Mouse (Mus musculus): ENCODE results near the gene Tgfbi. TPM values are rescaled to one million over a fixed set of nuclear protein-coding genes. Genes with fewer than 3 reads are reported as not detected.

The Tgfbi gene
- polyA plus RNA-seq, 1 experiment: 3.8 TPM

DNA sequence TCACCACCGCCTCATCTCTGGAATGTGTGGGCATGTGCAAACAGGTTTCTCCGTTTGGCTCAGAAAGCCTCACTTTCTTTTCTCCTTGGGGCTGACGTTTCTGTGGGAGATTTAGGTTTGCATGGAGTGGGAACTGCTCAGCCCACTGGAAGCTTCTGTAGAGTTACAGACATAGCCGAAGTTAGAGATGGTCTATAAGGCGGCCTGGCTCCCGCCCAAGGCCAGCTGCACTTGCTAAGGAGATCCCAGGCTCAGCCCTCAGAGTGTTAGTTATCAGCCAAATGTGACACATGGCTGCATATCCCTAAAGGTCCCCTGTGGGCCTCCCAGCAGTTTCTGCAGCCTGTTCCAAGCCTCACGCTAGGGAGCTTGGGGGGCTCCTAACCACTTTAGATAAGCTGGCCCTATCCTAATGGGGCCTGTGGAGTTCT is 15.3 kb upstream of the Tgfbi start:
- Histone ChIP-seq H3K4me1 (ENCODE audit: control insufficient read depth, insufficient read depth, low read length) (peaks cover 5% of the 10 kb centered on the region; the same call in 1 of the 2 replicates), H3K27ac (ENCODE audit: insufficient read depth, low read length) (no peak overlapping the region), H3K4me3 (ENCODE audit: insufficient read depth, low read length) (no peak overlapping the region)
- TF ChIP-seq CTCF (IDR thresholded peaks at IDR 0.05; ENCODE audit: extremely low read depth, insufficient read depth, low read length): no peak

GRCm38 (mm10) chr13:56595246-56595645 is 14.1 kb upstream of the Tgfbi start:
- H3K27ac ChIP-seq (ENCODE audit: insufficient read depth, low read length): no peak overlapping the region
- TF ChIP-seq CTCF (IDR thresholded peaks at IDR 0.05; ENCODE audit: extremely low read depth, insufficient read depth, low read length) (no peak), POLR2A (IDR thresholded peaks at IDR 0.05; ENCODE audit: extremely low read depth, insufficient read depth, low read length) (no peak)
- no peak overlapping the region for H3K4me3 ChIP-seq (ENCODE audit: insufficient read depth, low read length)
- peaks cover 5% of the 10 kb centered on the region; the same call in 1 of the 2 replicates for H3K4me1 ChIP-seq (ENCODE audit: control insufficient read depth, insufficient read depth, low read length)

DNA sequence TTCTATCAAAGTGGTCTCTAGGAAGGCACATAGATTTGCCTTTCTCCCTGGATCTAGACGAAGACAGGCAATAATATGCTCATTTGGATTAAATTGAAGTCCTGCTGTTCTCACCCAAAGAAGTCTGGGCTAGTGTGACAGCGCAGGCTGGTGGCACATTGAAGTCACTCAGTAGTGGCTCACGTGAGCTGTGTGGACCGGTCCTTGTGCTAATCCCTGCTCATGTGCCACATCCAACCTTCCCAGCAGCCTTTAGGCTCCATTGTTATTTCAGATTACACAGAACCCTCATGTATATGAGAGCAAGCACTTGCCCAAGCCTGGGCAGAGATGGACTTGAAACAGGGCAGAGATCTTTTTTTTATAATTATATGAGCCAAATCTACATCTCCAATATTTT is 12.0 kb upstream of the Tgfbi start:
- H3K4me3 ChIP-seq (ENCODE audit: insufficient read depth, low read length): no peak overlapping the region
- peaks cover 5% of the 10 kb centered on the region; the same call in 1 of the 2 replicates for H3K4me1 ChIP-seq (ENCODE audit: control insufficient read depth, insufficient read depth, low read length)
- no peak overlapping the region for H3K27ac ChIP-seq (ENCODE audit: insufficient read depth, low read length)
- TF ChIP-seq CTCF (IDR thresholded peaks at IDR 0.05; ENCODE audit: extremely low read depth, insufficient read depth, low read length) (no peak), POLR2A (IDR thresholded peaks at IDR 0.05; ENCODE audit: extremely low read depth, insufficient read depth, low read length) (no peak)

DNA sequence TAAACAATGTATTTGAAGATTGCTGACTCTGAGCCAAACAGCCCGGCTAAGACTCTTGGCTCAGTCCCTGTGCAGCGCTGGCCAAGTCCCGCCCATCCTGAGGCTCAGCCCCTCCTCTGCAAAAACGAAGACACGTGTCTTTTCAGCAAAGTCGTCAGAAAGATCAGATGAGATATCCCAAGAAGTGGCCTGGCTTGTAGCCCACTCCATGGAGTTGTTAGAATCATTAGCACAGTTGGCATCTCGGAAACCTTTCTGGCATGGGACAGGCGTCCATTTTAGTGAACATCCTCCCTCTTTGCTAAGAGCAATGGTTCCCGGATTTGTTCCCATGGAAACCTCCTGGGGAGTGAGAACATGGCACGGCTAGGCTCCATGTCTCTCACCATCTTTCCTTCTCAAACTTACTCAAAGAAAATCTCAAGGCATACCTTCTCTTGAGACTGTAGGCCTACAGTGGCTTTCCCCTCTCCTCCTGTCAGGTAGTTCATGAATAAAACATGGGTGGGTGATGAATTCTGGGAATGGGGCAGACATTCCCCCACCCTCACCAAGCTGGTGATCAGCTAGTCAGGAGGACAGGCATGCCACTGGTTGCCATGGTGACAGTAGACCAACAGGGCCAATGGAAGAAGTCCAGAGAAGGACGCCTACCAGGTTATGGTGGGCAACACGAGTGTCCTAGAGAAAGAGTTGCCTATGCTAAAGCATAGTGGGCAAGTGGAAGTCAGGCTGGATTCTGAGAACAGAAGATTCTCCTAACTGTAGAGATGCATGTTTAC is 11.3 kb upstream of the Tgfbi start:
- Histone ChIP-seq H3K4me1 (ENCODE audit: control insufficient read depth, insufficient read depth, low read length) (peaks cover 5% of the 10 kb centered on the region; the same call in 1 of the 2 replicates), H3K4me3 (ENCODE audit: insufficient read depth, low read length) (no peak overlapping the region), H3K27ac (ENCODE audit: insufficient read depth, low read length) (no peak overlapping the region; the same call in 1 of the 2 replicates)
- TF ChIP-seq CTCF (IDR thresholded peaks at IDR 0.05; ENCODE audit: extremely low read depth, insufficient read depth, low read length) (no peak), POLR2A (IDR thresholded peaks at IDR 0.05; ENCODE audit: extremely low read depth, insufficient read depth, low read length) (no peak)

- no peak overlapping the region for H3K4me3 ChIP-seq (ENCODE audit: insufficient read depth, low read length)
- H3K27ac ChIP-seq (ENCODE audit: insufficient read depth, low read length): no peak overlapping the region
- TF ChIP-seq POLR2A (IDR thresholded peaks at IDR 0.05; ENCODE audit: extremely low read depth, insufficient read depth, low read length): no peak
- TF ChIP-seq CTCF (IDR thresholded peaks at IDR 0.05; ENCODE audit: extremely low read depth, insufficient read depth, low read length): no peak
- H3K4me1 ChIP-seq (ENCODE audit: control insufficient read depth, insufficient read depth, low read length): peaks cover 4% of the 10 kb centered on the region; the same call in 1 of the 2 replicates
Measured at GRCm38 (mm10) chr13:56599511-56599910, 9.8 kb upstream of the Tgfbi start.

DNA sequence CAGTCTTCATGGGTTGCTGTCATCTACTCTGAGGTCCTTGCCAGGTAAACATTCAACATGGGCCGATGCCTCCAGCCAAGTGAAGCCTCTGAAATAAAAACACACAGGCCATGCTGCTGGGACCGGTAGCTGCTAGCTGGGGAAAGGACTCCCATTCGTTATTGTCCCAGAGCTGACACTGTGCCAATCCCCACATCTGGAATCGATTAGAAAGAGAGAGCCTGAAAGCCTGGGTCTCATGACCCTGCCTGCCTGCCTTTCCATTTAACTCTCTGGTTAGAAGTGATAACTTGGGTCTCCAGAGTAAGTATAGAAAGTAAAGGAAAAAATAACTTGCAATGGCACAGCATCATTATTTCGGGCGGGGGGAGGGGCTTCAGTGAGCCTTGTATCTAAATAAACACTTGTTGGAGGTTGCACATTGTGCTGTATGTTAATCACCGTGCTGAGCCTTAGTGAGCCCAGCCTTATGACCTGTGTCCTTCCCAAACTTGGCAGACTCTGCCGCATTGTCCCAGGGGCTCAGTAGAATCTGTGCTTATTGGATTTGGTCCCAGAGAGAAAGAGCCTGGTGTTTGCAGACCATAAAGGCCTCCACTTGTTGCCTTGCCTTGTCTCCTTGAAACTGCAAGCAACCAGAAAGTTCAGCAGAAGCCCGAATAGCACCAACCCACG is 9.0 kb upstream of the Tgfbi start:
- TF ChIP-seq CTCF (IDR thresholded peaks at IDR 0.05; ENCODE audit: extremely low read depth, insufficient read depth, low read length) (no peak), POLR2A (IDR thresholded peaks at IDR 0.05; ENCODE audit: extremely low read depth, insufficient read depth, low read length) (no peak)
- peaks cover 4% of the 10 kb centered on the region; the same call in 1 of the 2 replicates for H3K4me1 ChIP-seq (ENCODE audit: control insufficient read depth, insufficient read depth, low read length)
- no peak overlapping the region for H3K4me3 ChIP-seq (ENCODE audit: insufficient read depth, low read length)
- H3K27ac ChIP-seq (ENCODE audit: insufficient read depth, low read length): no peak overlapping the region

GRCm38 (mm10) chr13:56601199-56601598 is 8.1 kb upstream of the Tgfbi start:
- Histone ChIP-seq H3K4me1 (ENCODE audit: control insufficient read depth, insufficient read depth, low read length) (peaks cover 4% of the 10 kb centered on the region; the same call in 1 of the 2 replicates), H3K4me3 (ENCODE audit: insufficient read depth, low read length) (no peak overlapping the region), H3K27ac (ENCODE audit: insufficient read depth, low read length) (no peak overlapping the region)
- TF ChIP-seq POLR2A (IDR thresholded peaks at IDR 0.05; ENCODE audit: extremely low read depth, insufficient read depth, low read length) (no peak), CTCF (IDR thresholded peaks at IDR 0.05; ENCODE audit: extremely low read depth, insufficient read depth, low read length) (no peak)

DNA sequence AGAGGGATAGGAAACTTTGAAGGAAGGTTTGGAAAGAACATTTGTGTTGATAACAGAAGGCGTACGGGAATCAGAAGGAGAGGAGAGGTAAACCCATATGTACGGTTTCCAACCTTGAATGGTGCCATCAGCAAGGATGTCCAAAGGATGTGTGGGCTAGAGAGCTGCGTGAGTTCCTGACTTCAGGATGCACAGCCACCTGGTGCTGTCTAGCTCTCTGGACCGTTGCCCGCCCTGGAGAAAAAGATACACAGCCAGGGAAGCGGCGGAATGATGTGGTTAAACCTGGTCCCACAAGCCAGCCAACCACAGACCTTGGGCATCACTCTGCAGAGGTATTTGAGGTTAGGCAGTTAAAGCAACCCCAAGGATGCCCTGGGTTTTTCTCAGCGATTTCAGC is 3.8 kb upstream of the Tgfbi start:
- TF ChIP-seq POLR2A (IDR thresholded peaks at IDR 0.05; ENCODE audit: extremely low read depth, insufficient read depth, low read length) (no peak), CTCF (IDR thresholded peaks at IDR 0.05; ENCODE audit: extremely low read depth, insufficient read depth, low read length) (no peak)
- no peak overlapping the region for H3K27ac ChIP-seq (ENCODE audit: insufficient read depth, low read length)
- no peak overlapping the region for H3K4me3 ChIP-seq (ENCODE audit: insufficient read depth, low read length)
- no peaks in the 10 kb centered on the region for H3K4me1 ChIP-seq (ENCODE audit: control insufficient read depth, insufficient read depth, low read length)

DNA sequence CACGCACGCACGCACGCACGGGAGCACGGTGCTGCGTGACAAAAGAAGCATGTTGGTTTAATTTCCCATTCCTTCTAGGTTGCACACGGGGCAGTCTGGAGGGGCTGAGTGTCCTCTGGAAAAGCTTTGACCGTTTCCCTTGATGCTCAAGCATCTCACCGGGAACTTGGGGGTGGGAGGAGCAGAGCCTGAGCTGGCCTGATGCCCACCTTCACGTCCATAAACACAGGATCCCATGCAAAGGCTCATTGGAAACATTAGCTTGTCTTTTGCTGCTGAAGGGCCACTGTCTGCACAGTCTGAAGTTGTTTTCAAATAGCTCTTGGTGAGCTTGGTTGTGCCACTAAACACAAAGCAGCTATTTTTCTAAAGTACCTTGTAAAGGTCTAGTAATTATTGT is 2.6 kb upstream of the Tgfbi start:
- Histone ChIP-seq H3K4me1 (ENCODE audit: control insufficient read depth, insufficient read depth, low read length) (no peaks in the 10 kb centered on the region), H3K4me3 (ENCODE audit: insufficient read depth, low read length) (no peak overlapping the region), H3K27ac (ENCODE audit: insufficient read depth, low read length) (no peak overlapping the region)
- TF ChIP-seq CTCF (IDR thresholded peaks at IDR 0.05; ENCODE audit: extremely low read depth, insufficient read depth, low read length) (no peak), POLR2A (IDR thresholded peaks at IDR 0.05; ENCODE audit: extremely low read depth, insufficient read depth, low read length) (no peak)

DNA sequence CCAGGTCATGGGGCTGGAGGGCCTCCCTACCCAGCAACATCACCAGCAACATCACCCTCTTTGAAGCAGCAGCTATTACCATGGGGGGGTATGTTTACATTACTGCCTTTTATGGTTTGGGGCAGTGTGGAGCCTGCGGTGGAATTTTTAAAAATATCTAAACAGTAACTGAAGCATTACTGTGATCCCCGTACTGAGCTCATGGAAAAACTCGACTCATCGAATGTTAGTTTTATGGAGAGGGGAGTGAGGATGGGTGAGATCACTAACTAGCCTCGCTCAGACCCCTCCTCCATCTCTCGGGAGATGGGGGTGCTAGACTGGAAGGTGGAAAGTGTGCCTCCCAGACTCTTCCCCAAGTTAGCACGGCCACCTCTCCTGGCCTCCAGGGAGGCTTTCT is 2.1 kb upstream of the Tgfbi start:
- Histone ChIP-seq H3K4me1 (ENCODE audit: control insufficient read depth, insufficient read depth, low read length) (no peaks in the 10 kb centered on the region), H3K4me3 (ENCODE audit: insufficient read depth, low read length) (no peak overlapping the region), H3K27ac (ENCODE audit: insufficient read depth, low read length) (no peak overlapping the region)
- TF ChIP-seq CTCF (IDR thresholded peaks at IDR 0.05; ENCODE audit: extremely low read depth, insufficient read depth, low read length): no peak
- TF ChIP-seq POLR2A (IDR thresholded peaks at IDR 0.05; ENCODE audit: extremely low read depth, insufficient read depth, low read length): no peak
